Mouse (Mus musculus) liver, embryonic 11.5 days (tissue): Measurements from ENCODE around the gene Plin2. TPM values are rescaled to one million over a fixed set of nuclear protein-coding genes. Genes with fewer than 3 reads are reported as not detected.

Source experiments
- ATAC-seq: fragments of 200-750 bp; cut with Nextera tagmentation; replicated peaks from 2 replicates; pipeline ENCODE4 v1.8.0; 2017; ENCODE audit warnings: moderate number of reproducible peaks, mild to moderate bottlenecking, moderate TSS enrichment, moderate library complexity; ENCODE audit not compliant: low FRiP score
- DNase-seq: peaks from one replicate; pipeline ENCODE4 v3.0.0-alpha.2; 2017; ENCODE audit warnings: low spot score
- H3K27ac ChIP-seq: fragments of 300-500 bp; sonication (generic); 2 replicates; pipeline ENCODE4 v1.5.1; 2014; ENCODE audit warnings: mild to moderate bottlenecking, low read depth, low read length, control low read depth
- H3K27me3 ChIP-seq: fragments of 300-500 bp; sonication (generic); replicated peaks from 2 replicates; pipeline ENCODE4 v1.6.1; 2014; ENCODE audit warnings: low read length, mixed read lengths; ENCODE audit not compliant: control insufficient read depth, insufficient read depth
- H3K36me3 ChIP-seq: fragments of 300-500 bp; sonication (generic); 2 replicates; pipeline ENCODE4 v1.6.1; 2014; ENCODE audit warnings: mild to moderate bottlenecking, low read length, moderate library complexity, mixed read lengths; ENCODE audit not compliant: control insufficient read depth, insufficient read depth
- H3K4me1 ChIP-seq: fragments of 300-500 bp; sonication (generic); replicated peaks from 2 replicates; pipeline ENCODE4 v1.6.1; 2014; ENCODE audit warnings: low read length, mixed read lengths; ENCODE audit not compliant: control insufficient read depth, insufficient read depth
- H3K4me2 ChIP-seq: fragments of 300-500 bp; sonication (generic); 2 replicates; pipeline ENCODE4 v1.6.1; 2014; ENCODE audit warnings: mild to moderate bottlenecking, control low read depth, moderate library complexity
- H3K4me3 ChIP-seq: fragments of 300-500 bp; sonication (generic); 2 replicates; pipeline ENCODE4 v1.5.1; 2014; ENCODE audit warnings: low read depth, low read length, control low read depth
- H3K9ac ChIP-seq: fragments of 300-500 bp; sonication (generic); 2 replicates; pipeline ENCODE4 v1.6.1; 2014; ENCODE audit warnings: low read depth, low read length, control low read depth
- H3K9me3 ChIP-seq: fragments of 300-500 bp; sonication (generic); 2 replicates; pipeline ENCODE4 v1.6.1; 2016; ENCODE audit warnings: low read length, inconsistent platforms, mixed read lengths; ENCODE audit not compliant: control insufficient read depth
- WGBS: fragments of 180-500 bp; shearing (Covaris S2); extraction: QIAGEN DNeasy Blood & Tissue Kit; methylation state at CpG from one replicate; pipeline ENCODE4 v1.1.7; 2014; 5-methylcytosine and 5-hydroxymethylcytosine counted together
- polyA plus RNA-seq: library from polyadenylated mRNA; unstranded; fragments of >200 nt; fragmentation: Nextera tagmentation; extraction: Ambion mirVana; gene quantifications from 2 replicates; pipeline ENCODE4 v1.2.1, GENCODE M21; 2014

Plin2 gene
- polyA plus RNA-seq, 1 experiment from 2014 or later, result 161 TPM

DNA sequence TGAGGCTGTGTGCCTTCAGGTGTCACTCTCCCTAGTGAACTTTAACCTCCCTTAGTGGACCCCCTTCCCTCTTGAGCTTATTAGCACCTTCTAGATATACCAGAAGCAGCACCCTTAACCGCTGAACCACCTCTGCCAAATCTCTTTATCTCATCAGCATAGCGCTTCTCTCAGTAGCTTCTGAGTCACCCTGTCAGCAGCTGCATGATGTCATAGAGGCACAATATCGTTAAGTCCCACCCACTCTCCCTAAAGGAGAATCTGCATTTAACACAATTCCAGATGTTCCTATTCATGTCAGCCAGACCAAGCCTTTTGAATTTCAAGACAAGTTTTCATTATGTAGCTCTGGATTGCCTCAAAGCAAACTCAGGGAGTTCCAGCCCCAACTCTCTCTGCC, 16.7 kb upstream of the Plin2 start:
- 27% methylated on average over 3 of the region's 3 CpGs for WGBS
- DNase-seq, result no peak

DNA sequence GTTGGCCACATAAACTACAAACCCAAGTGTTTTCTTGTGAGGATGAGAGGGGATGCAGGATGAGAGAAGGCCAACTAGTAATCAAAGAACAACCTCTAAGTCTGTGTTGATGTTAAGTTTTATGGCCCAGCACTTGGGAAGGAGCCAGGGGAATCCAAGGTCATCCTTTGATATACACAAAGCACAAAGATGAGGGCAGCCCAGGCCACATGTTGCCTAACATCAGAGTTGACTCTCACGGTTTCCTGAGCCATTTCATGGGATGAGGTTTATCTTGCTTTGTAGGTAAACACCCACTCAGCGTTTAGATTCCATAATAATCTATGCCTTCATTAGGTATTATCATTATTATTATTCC, 16.1 kb upstream of the Plin2 start:
- Histone ChIP-seq H3K27me3 (no peaks in the 10 kb centered on the region), H3K4me2 (no peak overlapping the region), H3K4me3 (no peak overlapping the region), H3K9ac (no peak overlapping the region), H3K9me3 (no peaks in the 10 kb centered on the region), H3K27ac (no peak overlapping the region), H3K36me3 (no peaks in the 10 kb centered on the region), H3K4me1 (peaks cover 13% of the 10 kb centered on the region)
- 53% methylated on average over 2 of the region's 2 CpGs for WGBS
- ATAC-seq (no peak), DNase-seq (no peak)

More for the DNA sequence above, 16.7 kb upstream of the Plin2 start:
- H3K4me2 ChIP-seq, result no peak overlapping the region
- no peak overlapping the region for H3K4me3 ChIP-seq
- ATAC-seq, result no peak
- no peak overlapping the region for H3K9ac ChIP-seq
- no peak overlapping the region for H3K27ac ChIP-seq
- no peaks in the 10 kb centered on the region for H3K9me3 ChIP-seq
- H3K27me3 ChIP-seq, result no peaks in the 10 kb centered on the region
- H3K4me1 ChIP-seq, result peaks cover 9% of the 10 kb centered on the region
- H3K36me3 ChIP-seq, result no peaks in the 10 kb centered on the region

- H3K36me3 ChIP-seq, result no peaks in the 10 kb centered on the region
- WGBS, result 78% methylated on average over 11 of the region's 11 CpGs
- no peaks in the 10 kb centered on the region for H3K27me3 ChIP-seq
- no peak overlapping the region for H3K9ac ChIP-seq
- no peak for DNase-seq
- H3K4me2 ChIP-seq, result no peak overlapping the region
- no peak for ATAC-seq
- H3K27ac ChIP-seq, result no peak overlapping the region
- H3K4me1 ChIP-seq, result peaks cover 13% of the 10 kb centered on the region
- H3K4me3 ChIP-seq, result no peak overlapping the region
- H3K9me3 ChIP-seq, result no peaks in the 10 kb centered on the region
Observed at GRCm38 (mm10) chr4:86685231-86686008, 15.6 kb upstream of the Plin2 start.

- no peaks in the 10 kb centered on the region for H3K36me3 ChIP-seq
- no peaks in the 10 kb centered on the region for H3K27me3 ChIP-seq
- no peak overlapping the region for H3K9ac ChIP-seq
- H3K27ac ChIP-seq, result no peak overlapping the region
- H3K4me1 ChIP-seq, result peaks cover 13% of the 10 kb centered on the region
- ATAC-seq (no peak), DNase-seq (no peak)
- H3K4me2 ChIP-seq, result no peak overlapping the region
- H3K4me3 ChIP-seq, result no peak overlapping the region
- H3K9me3 ChIP-seq, result no peaks in the 10 kb centered on the region
- WGBS, result 79% methylated on average over 6 of the region's 6 CpGs
Observed at GRCm38 (mm10) chr4:86684806-86685205, 14.9 kb upstream of the Plin2 start.

DNA sequence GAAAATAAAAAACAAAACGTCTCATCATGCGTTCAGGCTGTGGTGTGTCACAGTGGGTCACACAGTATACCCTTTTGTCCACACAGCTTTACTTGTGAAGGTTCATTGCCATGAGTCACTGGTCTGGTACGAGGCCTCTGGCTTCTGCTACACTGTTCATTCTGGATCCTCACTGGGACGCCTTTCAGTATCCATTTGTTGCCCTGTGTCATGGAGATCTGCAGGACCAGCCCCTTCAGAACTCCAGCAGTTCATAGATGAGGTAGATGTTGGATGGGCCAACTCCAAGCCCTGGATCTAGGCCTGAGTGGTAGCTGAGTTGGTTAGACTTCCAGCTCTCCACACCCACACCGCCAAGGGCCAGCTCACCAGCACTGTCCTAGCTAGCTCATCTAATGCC, 13.9 kb upstream of the Plin2 start:
- Histone ChIP-seq H3K9ac (no peak overlapping the region), H3K9me3 (no peaks in the 10 kb centered on the region), H3K36me3 (no peaks in the 10 kb centered on the region), H3K4me3 (no peak overlapping the region), H3K27me3 (no peaks in the 10 kb centered on the region), H3K4me1 (peaks cover 13% of the 10 kb centered on the region), H3K27ac (no peak overlapping the region), H3K4me2 (no peak overlapping the region)
- WGBS, result 95% methylated on average over 5 of the region's 5 CpGs
- no peak for ATAC-seq
- DNase-seq, result no peak

DNA sequence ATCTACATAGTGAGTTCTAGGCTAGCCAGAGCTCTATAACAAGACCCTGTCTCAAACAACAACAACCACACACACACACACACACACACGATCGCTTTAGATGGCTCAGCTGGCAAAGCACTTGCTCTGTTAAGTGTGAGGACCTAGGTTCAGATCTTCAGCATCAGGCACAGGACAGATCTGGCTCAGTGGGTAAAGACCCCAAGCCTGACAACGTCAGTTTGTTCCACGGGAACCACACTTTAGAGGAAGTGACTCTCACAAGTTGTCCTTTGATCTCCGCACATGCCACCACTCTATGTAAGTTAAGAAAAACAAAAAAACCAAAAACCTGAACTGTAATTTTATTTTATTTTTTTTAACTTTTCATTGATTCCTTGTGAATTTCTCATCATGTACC, 13.4 kb upstream of the Plin2 start:
- no peaks in the 10 kb centered on the region for H3K9me3 ChIP-seq
- H3K4me1 ChIP-seq, result peaks cover 13% of the 10 kb centered on the region
- WGBS, result 76% methylated on average over 5 of the region's 5 CpGs

GRCm38 (mm10) chr4:86681846-86682245, 12.0 kb upstream of the Plin2 start:
- no peak overlapping the region for H3K9ac ChIP-seq
- no peak overlapping the region for H3K4me2 ChIP-seq
- no peaks in the 10 kb centered on the region for H3K27me3 ChIP-seq
- no peak overlapping the region for H3K4me3 ChIP-seq
- no peaks in the 10 kb centered on the region for H3K9me3 ChIP-seq
- H3K36me3 ChIP-seq, result no peaks in the 10 kb centered on the region
- no peak overlapping the region for H3K27ac ChIP-seq
- 0 out of 2 replicates have a peak, but pooled peaks have one; percentile 25 for ATAC-seq
- no peak for DNase-seq
- WGBS, result 70% methylated on average over 2 of the region's 2 CpGs
- peaks cover 13% of the 10 kb centered on the region for H3K4me1 ChIP-seq

More for the DNA sequence above, 13.4 kb upstream of the Plin2 start:
- Histone ChIP-seq H3K36me3 (no peaks in the 10 kb centered on the region), H3K9ac (no peak overlapping the region), H3K4me2 (no peak overlapping the region), H3K27ac (no peak overlapping the region), H3K27me3 (no peaks in the 10 kb centered on the region), H3K4me3 (no peak overlapping the region)
- DNase-seq (no peak), ATAC-seq (no peak)

GRCm38 (mm10) chr4:86681421-86681820, 11.6 kb upstream of the Plin2 start:
- Histone ChIP-seq H3K9me3 (no peaks in the 10 kb centered on the region), H3K27me3 (no peaks in the 10 kb centered on the region), H3K36me3 (no peaks in the 10 kb centered on the region), H3K4me3 (no peak overlapping the region), H3K4me2 (no peak overlapping the region), H3K9ac (no peak overlapping the region), H3K27ac (no peak overlapping the region), H3K4me1 (peaks cover 11% of the 10 kb centered on the region)
- peak; percentile 66 for ATAC-seq
- DNase-seq, result no peak
- WGBS, result 29% methylated on average over 3 of the region's 3 CpGs

- peaks cover 9% of the 10 kb centered on the region; the same call in 1 of the 2 replicates for H3K4me1 ChIP-seq
- no peak overlapping the region for H3K4me3 ChIP-seq
- no peaks in the 10 kb centered on the region for H3K9me3 ChIP-seq
- H3K9ac ChIP-seq, result no peak overlapping the region
- no peak overlapping the region for H3K27ac ChIP-seq
- H3K36me3 ChIP-seq, result no peaks in the 10 kb centered on the region
- ATAC-seq (no peak), DNase-seq (no peak)
- H3K4me2 ChIP-seq, result no peak overlapping the region
- 86% methylated on average over 2 of the region's 2 CpGs for WGBS
- H3K27me3 ChIP-seq, result no peaks in the 10 kb centered on the region
Observed at GRCm38 (mm10) chr4:86679686-86680085, 9.8 kb upstream of the Plin2 start.
